Mouse (Mus musculus): ENCODE data around the gene Zmiz1.

Zmiz1 gene

DNA sequence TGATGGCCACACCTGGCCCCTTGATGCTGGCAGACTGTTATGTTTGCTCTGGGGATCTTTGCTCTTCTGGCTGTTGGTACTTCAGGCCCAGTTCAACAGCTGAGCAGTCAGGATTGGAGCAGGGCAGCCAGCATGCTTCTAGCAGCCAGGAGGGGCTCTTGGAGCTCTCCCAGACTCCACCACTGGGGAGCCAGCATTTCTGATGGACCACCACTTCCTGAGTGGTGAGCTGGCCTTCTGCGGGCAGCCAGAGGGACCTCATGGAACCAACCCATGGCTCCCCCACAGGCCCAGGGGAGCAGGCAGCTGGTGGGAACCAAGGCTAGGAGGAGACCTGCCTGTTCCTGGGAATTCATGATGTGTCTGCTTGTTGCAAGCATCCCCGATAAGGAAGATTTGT lies 94.4 kb downstream of the Zmiz1 start:
- intact Hi-C loops (cut with DNase I), result no loop called here

DNA sequence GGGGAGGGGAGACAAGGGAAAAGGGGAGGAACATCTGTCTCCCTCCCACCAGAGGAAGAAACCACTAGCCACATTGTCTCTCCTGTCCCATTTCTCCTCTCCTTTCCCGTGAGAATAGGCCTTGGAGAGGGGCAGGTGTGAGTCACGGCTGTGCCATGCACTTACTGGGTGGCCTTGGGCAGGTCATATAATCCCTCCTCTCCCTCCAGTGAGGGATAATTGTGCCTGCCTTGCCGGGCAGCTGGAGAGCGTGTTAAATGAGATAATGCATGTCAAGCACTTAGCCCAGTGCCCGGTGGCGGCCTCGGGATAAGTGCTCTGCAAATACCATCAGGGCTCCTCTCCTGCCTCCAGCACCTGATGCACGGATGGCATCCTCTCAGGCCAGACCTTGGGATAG lies 95.8 kb downstream of the Zmiz1 start:
- intact Hi-C loops (cut with DNase I), result no loop called here

DNA sequence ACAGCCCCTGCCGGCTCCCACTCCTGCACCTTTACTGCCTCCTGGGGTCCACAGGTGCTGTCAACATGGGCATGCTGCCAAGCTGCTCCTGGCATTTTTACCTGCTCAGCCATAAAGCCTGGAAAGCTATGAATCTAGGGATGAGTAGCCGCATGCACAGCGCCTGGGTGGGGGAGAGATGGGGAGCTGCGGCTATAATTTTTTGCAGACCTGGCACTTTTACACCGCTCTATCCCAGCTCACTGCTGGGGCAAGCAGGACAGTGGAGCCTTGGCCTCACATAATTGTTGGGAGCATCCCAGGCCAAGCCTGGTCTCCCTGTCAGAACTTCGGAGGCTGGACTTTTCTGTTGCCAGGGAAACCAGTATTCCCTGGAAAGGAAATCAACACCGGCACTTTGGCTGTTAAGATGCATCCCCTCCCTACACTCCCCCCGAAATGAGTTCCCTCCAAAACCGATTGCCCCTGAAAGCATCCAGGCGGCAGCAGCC lies 96.4 kb downstream of the Zmiz1 start:
- intact Hi-C loops (cut with DNase I), result no loop called here

DNA sequence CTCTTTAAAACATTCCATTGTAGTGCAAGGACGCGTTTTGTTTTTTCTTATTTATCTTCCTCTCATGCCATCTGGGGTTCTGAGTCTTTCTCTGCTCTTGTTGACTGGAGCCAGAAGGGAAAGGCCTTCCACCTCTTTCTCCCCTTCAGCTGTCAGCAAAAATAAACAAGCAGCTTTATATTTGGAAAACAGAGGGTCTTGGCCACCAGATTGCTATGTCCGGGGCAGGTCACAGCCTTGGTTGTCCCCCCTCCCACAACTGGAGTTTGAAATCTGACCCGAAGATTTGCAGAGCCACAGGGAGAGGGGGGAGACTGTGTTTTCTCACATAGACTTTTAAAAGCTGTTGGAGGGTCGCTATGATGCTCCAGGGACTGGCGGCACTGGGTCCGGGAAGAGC lies 96.9 kb downstream of the Zmiz1 start:
- intact Hi-C loops (cut with DNase I), result no loop called here

DNA sequence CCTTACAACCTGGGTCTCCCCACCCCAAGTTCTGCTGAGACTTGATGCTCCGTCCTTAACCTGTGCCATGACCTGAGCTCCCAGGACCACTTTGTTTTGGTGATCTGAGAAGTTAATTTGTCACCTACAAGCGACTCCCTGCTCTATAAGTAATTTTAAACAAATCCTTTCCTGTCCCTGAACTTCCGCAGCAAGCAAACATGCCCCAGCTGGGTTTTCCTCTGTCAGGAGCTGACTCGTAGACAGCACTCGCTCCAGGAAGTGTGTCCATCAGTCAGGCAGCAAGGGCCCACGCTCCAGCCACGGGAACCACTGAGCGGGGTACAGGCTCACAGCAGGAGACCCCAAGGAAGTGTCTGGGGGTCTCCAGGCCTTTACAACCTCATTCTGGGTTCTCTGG lies 98.0 kb downstream of the Zmiz1 start:
- intact Hi-C loops (cut with DNase I), result no loop called here

DNA sequence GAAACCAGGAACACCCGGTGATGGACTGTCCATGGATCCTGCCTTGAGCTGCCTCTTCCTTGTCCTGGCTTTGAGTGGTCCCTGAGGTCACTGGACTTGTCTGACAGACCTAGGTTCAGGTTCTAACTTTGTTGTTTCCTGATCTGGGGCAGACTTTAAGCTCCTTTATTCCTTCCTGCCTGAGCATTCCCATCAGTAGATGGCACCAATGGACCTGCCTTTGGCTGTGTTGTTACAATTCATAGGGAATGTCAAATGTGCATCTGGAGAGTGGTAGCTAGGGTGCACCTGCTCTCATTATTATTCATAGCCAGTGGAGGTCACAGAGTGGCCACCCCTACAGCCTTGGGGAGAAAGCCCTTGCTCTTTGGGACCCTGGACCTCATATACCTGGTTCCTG lies 99.5 kb downstream of the Zmiz1 start:
- intact Hi-C loops (cut with DNase I), result no loop called here

DNA sequence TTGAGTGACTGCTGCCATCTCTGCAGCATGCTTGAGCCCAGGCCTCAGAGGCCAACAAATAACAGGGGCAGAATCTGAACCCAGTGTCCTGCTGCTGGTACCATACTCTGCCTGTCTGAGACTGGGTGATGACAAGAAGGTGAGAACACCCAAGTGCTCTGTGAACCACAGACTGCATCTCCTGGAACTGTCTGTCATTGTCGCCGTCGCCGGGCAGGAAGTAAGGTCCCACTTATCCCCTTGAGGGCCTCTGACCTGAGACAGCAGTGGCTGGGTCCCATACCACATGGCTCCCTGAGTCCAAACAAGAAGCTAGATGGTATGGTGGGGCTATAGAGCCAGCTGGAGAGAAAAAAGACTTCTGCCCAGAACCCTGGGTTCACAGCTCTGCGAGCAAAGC lies 100.9 kb downstream of the Zmiz1 start:
- intact Hi-C loops (cut with DNase I), result loop anchor here (5.0 to 10.0 kb wide), 3 partner anchors 38 to 443 kb away; no protein-coding TSS in a partner anchor

DNA sequence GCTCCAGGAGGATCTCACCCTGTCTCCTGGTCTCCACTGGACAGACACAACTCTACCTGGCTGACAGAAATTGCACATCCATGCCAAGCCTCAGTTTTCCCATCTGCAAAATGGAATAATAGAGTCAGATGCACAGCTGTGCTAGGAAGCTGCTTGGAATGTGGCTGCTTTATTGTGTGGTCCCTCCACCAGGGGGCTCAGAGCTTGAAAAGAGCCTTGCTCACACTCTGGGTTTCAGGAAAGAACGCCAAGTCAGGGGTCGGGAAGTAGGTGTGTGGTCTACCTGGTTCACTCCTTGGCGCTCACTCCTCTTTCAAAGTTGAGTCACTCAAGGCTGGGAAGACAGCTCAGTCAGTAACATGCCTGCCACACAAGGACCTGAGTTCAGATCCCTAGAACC lies 101.9 kb downstream of the Zmiz1 start:
- intact Hi-C loops (cut with DNase I), result loop anchor here (5.0 to 10.0 kb wide), 3 partner anchors 39 to 444 kb away; no protein-coding TSS in a partner anchor

DNA sequence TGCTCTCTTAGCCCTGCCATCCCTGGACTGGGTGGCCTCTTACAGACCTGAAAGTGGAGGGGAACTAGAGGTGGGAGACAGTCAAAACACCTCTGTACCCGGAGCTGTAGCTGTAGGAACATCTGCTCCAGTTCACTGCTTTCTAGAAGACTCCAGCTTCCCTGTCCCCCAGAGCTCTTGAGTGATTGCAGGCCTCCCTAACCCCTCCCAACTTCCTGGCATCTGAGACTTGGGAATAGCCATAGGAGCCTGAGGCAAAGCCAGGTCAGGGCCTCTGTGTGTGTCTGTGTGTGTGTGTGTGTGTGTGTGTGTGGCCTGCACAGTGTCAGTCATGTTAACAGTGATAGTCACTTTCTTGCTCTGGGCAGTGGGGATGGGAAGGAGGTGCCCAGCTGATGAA lies 102.7 kb downstream of the Zmiz1 start:
- intact Hi-C loops (cut with DNase I), result loop anchor here (5.0 to 10.0 kb wide), 3 partner anchors 39 to 444 kb away; no protein-coding TSS in a partner anchor

DNA sequence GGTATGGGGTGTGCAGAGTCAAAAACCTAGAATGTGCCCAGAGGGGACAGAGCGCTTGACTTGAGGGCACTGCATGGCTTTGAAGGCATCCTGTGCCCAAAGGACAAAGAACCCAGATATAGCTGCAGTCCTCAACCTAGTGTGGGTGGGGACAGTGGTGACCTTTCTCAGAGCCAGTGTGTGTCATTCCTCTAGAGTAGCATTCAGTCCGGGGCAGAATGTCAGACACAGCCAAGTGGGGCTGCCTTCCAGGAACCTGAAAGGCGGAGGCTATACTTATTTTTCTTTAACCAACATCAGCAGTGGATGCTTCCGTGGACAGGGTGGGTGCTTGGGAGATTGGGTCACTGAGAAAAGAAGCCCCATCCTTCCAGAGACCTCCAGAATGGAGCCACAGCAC lies 103.5 kb downstream of the Zmiz1 start:
- intact Hi-C loops (cut with DNase I), result loop anchor here (5.0 to 10.0 kb wide), 3 partner anchors 40 to 445 kb away; no protein-coding TSS in a partner anchor

DNA sequence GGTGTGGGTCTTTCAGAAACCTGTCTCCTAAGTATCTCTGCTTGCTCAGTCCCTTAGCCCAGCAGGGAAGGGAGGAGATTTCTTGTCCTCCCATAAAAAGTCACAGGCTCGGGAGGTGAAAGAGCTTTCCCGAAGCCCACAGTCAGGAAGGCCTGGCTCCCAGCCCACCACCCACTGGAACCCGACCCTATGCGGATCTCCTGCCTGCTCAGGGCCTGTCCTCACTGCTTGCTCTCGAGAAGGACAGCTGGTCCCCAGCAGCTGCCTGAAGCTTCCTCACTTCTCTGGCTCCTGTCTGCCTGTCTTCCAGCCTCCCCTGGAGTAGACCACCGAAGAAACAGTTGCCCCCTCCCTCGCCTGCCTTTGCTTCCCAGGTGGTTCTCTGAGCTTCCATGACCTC lies 103.9 kb downstream of the Zmiz1 start:
- intact Hi-C loops (cut with DNase I), result loop anchor here (5.0 to 10.0 kb wide), 3 partner anchors 41 to 446 kb away; no protein-coding TSS in a partner anchor

DNA sequence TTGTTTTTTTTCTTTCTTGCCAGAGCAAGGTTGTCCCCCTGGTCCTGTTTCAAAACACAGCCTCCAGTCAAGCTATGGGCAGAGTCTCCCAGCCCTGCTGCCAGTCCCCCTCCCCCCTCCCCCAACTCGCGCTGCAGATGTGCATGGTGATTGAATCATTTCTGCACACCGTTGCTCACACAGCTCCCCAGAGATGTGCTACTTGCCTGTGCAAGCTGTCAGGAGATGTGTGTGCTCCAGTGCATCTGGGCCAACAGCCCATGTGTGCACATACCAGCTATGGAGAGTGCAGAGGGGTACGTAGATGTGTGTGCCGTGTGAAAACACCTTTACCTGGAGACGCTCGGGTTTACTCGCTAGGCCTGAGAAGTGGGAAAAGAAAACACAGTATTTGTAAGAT lies 105.6 kb downstream of the Zmiz1 start:
- intact Hi-C loops (cut with DNase I), result loop anchor here (5.0 to 10.0 kb wide), 3 partner anchors 42 to 447 kb away; no protein-coding TSS in a partner anchor

DNA sequence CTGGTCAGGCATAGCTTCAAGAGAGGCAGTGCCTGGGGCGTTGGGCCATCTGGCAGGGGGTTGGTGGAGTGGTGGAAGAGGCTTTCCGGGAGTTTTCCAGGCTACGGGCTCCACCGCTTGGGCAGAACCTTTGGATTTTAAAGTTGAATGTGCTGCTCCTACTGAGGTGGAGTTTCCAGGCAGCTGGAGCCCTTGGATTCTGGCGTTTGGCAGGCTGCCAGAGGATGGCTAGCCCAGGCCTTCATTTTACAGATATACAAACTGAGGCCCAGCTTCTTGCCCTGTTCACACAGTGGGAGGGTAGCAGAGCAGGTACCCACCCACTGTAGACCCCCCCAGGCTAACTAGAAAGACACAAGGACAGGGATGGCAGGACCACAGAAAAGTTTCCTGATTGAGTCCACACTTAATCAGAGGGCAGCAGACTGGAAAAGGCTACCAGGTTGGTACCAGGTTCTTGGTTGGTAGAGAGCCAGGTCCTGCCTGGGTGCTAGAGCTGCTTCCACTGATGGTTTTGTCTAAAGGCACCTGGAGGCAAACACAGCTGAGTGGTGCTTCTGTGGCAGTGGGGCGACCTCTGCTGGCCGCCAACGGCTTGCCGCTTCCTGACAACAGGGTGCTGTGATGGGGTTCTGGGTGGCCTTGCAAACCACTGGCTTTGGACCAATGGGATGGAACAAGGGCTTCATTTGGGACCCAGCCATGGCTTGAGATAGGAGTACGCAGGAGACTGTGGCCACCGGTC lies 106.5 kb downstream of the Zmiz1 start:
- intact Hi-C loops (cut with DNase I), result loop anchor here (5.0 to 10.0 kb wide), 2 partner anchors 108 to 171 kb away; partner anchors contain the start of gene Zmiz1

DNA sequence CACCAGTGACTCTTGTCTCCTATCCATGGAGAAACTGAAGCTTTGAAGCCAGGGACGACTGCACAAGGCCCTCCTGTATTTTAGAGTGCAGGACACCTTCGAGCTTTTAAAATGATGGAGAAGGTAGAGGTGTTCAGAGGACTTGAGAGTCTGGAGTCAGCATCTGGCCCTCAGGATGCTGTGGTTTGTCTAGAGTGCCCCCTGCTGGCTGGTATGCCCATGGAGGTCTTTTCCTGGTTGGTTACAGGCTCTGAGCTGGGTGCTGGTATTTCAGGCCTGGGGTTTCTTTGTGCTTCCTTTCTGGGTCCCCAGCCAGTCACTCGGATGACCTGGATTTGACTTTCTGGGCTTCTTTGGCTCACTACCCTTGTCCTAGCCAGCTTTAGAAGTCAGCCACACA lies 108.3 kb downstream of the Zmiz1 start:
- intact Hi-C loops (cut with DNase I), result loop anchor here (5.0 to 10.0 kb wide), 2 partner anchors 110 to 172 kb away; partner anchors contain the start of gene Zmiz1

DNA sequence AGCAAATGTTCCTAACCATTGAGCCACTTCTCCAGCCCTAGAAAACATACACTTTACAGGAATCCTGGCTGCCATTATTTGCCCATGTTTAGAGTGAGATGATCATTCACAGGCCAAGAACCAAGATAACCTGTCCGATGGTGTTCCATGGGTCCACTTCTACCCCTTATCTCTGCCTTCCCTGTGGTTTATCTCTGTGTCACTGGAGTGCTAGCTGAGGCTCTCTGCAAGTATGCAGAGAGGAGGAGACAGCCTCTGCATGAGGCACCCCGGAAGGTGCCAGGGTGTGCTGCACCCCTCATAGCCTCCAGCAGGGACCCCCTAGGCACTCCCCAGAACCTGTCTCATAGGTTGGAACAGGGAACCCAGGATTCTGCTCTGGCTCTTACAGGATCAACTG lies 108.9 kb downstream of the Zmiz1 start:
- intact Hi-C loops (cut with DNase I), result loop anchor here (5.0 to 10.0 kb wide), 2 partner anchors 111 to 173 kb away; partner anchors contain the start of gene Zmiz1

DNA sequence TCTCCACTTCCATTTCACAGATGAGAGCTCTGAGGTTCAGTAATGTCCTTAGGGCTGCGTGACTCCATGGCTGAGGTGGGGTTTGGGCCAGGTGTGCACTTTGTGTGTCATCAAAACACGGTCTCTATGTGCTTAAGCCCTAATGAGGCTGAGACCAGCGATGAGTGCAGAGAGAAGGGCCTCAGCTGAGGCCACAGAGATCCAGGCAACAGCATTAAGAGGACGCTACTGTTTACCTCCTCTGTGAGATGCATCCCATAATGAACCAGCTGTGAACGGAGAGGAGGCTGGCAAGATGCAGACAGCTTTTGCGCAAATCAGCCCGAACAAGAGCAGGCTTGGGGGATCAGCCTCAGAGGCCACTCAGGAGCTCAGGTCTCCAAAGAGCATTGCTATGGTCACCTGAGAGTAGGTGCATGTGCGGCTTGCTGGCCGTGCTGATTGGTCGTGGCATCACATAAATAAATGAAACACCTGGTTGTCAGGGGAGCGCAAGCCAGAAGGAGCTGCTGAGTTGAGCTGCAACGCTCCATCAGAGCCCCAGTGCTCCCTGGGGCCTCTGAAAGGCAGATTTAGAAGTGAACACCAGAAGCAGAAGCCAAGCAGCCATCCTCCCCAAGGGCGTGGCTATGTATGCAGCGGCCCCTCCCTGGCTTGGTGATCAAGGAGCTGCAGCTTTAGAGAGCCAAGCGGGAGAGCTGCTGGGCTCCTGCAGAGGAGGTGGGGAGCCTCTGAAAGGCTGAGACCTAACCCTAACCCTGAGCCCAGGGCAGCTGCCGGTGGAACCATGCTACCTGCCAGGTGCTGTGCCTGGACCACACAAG lies 115.3 kb downstream of the Zmiz1 start:
- intact Hi-C loops (cut with DNase I), result loop anchor here (10.0 kb wide), 1 partner anchor 1069 kb away; no protein-coding TSS in a partner anchor

DNA sequence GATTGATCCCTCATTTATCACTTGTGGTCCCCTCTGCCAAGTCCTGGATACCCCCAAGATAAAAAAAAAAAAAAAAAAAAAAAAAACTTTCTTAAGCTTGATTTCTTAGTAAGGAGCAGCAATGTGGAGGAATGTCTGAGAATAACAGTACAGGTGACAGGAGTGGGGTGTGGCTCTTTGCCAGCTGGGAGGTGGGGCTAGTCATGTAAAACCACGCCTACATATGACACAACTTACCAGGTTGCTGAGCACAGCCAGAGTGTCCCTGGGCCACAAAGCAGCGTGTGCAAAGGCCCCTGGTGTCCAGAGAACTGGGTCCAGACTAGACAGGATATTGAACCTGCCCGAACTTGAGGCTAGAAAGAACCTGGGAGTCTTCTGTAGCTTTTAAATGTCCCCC lies 117.7 kb downstream of the Zmiz1 start:
- intact Hi-C loops (cut with DNase I), result loop anchor here (10.0 kb wide), 1 partner anchor 1072 kb away; no protein-coding TSS in a partner anchor

DNA sequence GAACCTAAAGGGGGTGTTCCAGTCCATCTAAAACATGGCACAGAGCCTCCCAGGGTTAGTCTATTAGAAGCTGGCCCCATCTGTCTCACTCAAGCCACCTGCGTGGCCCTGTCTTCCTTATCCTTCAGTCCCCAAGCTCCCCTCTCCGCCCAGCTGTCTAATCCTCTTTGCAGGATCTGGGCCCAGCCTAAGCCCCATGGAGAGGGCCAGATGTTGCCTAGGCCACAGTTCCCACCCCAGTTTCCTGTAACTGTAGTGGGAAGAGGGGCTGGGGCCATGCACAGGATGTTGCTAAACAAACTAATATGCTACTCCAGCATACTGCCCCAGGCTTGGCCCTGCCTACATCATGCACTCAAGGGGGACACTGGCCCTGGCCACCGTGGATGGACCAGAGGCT lies 118.4 kb downstream of the Zmiz1 start:
- intact Hi-C loops (cut with DNase I), result loop anchor here (10.0 kb wide), 1 partner anchor 1073 kb away; no protein-coding TSS in a partner anchor

DNA sequence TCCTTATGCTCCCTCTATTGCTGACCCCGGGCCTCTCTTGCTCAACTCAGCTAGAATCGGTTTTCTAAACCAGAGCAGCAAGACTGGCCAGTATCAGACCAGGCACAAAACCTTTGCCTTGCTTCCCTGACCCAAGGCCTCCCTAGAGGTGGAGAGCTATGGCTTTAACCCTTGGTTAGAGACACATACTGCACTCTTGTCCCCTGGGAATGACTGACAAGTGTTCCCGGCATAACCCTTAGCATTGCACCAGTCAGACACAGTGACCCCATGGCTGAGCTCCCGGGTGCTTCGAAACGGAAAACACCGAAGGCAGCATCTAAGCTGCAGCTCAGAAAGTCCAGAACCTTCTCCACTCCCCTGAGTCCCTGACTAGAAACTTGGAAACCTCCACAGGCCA lies 120.6 kb downstream of the Zmiz1 start:
- intact Hi-C loops (cut with DNase I), result loop anchor here (10.0 kb wide), 1 partner anchor 1075 kb away; no protein-coding TSS in a partner anchor

DNA sequence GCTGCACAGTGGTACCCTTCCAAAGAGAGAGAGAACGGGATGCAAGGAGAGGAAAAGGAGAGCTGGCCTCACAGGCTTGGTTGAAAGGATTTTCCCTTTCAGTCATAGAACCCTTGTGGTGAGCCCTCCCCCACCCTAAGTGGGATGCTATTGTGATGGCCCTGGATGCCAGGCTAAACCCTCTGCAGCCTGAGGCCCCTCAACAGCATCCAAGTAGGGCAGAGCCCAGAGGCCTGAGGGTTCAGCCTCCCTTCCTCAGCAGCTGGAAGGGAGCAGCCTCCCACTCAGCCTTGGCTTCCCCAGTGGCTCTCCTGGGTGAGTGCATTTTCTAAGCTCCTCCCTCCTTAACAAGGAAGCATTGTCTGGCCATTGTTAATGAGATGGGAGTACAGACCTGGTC lies 121.4 kb downstream of the Zmiz1 start:
- intact Hi-C loops (cut with DNase I), result no loop called here

DNA sequence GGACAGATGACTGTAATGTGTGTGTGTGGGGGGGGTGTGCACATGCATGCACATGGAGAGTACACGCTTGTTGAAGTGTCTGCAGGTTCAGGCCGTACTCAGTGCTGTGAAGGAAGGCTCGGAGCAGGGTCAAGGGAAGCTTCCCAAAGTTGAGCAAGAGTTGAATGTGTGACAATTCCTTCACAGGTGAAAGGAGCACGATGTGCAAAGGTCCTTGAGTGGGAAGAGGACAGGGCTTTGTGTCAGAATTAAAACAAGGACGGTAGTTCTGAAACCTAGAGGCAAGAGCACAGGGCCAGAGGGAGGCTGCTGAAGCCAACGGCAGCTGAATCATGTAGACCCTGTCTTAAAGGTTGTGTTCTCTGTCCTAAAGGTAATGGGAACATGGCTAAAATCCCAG lies 123.6 kb downstream of the Zmiz1 start:
- intact Hi-C loops (cut with DNase I), result no loop called here

DNA sequence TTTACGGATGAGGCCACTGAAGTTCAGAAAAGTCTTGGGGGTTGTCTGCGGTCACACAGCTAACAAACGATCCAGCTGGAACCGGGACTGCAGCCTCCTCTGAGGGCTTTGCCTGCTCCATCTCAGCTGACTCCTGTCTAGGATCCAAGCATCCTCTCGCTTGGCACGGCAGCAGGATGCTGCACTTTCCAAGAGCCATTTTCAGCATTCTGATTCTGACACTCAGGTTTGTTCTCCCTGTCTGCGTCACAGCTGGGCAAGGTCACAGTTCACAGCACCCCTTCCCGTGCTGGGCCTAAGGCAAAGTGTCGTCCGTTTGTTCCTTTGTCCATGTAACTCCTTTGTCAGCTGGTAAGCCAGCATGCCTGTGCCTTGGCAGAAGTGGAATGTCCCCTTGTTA lies 124.9 kb downstream of the Zmiz1 start:
- intact Hi-C loops (cut with DNase I), result no loop called here

Measured in adrenal gland (tissue).